7 mouse cellular contexts compared by ENCODE assay signal in genomic region chr6:124930754-124931524, GRCm38 (mm10). TPM values are rescaled to one million over a fixed set of nuclear protein-coding genes. Genes with fewer than 3 reads are reported as not detected.
A peak's percentile ranks its signal among the peaks of the same experiment; 100 is the strongest.
DNase-seq lines count a peak whose midpoint lies in the region; ATAC-seq lines count a peak whose summit lies in the region.

Gene Mlf2, plus strand, starts transcription at chr6:124931386.

- no peaks in the 10 kb centered on the region for H3K27me3 ChIP-seq in intestine, embryonic 15.5 days (replicated peaks)
- H3K27me3 ChIP-seq in midbrain, embryonic 10.5 days (ENCODE audit: low read depth, poor library complexity, severe bottlenecking), result no peaks in the 10 kb centered on the region

- DNase-seq in adrenal gland, adult 18-20 months (ENCODE audit: low spot score in 2 of 2), result peak; percentile 99
- DNase-seq in embryo, embryonic 11 days, result peak; percentile 100
- DNase-seq in gastrocnemius, postnatal 36 days, result peak; percentile 99 to 100
- DNase-seq in left cerebral cortex, postnatal 25 days (ENCODE audit: low spot score in 2 of 2), result peak; percentile 97 to 99
- peak; percentile 99 for DNase-seq in midbrain, embryonic 10.5 days (ENCODE audit: low spot score)
- peak; percentile 99 for DNase-seq in right cerebral cortex, postnatal 4 days

- peak within 1 kb of the TSS; percentile 68 for H3K4me3 ChIP-seq in intestine, embryonic 15.5 days (replicated peaks)
- H3K4me3 ChIP-seq in midbrain, embryonic 10.5 days, result peak within 1 kb of the TSS; percentile 98

- peak within 1 kb of the TSS; percentile 78 for H3K4me2 ChIP-seq in intestine, embryonic 15.5 days (replicated peaks)

- WGBS in intestine, embryonic 15.5 days, result under 1% methylated on average over 51 of the region's 64 CpGs
- under 1% methylated on average over 59 of the region's 64 CpGs for WGBS in midbrain, embryonic 10.5 days

- H3K27ac ChIP-seq in intestine, embryonic 15.5 days, result peak within 1 kb of the TSS; percentile 95
- H3K27ac ChIP-seq in midbrain, embryonic 10.5 days (replicated peaks), result peak within 1 kb of the TSS; percentile 95

- H3K9me3 ChIP-seq in intestine, embryonic 15.5 days, result no peaks in the 10 kb centered on the region
- no peaks in the 10 kb centered on the region for H3K9me3 ChIP-seq in midbrain, embryonic 10.5 days (replicated peaks)

- ATAC-seq in intestine, embryonic 15.5 days, result peak; percentile 94

- intact Hi-C loops in gastrocnemius, postnatal 36 days (cut with DNase I), result loop anchor here (1.0 kb wide), 2 partner anchors 14 to 27 kb away; no protein-coding TSS in a partner anchor
- intact Hi-C loops in left cerebral cortex, postnatal 25 days (cut with DNase I), result loop anchor here (1.0 to 5.0 kb wide), 5 partner anchors 13 to 76 kb away; partner anchors contain the start of genes P3h3 and Zfp384

- H3K9ac ChIP-seq in intestine, embryonic 15.5 days, result peak within 1 kb of the TSS; percentile 80

- peaks cover 24% of the 10 kb centered on the region for H3K4me1 ChIP-seq in intestine, embryonic 15.5 days (replicated peaks)
- peaks cover 31% of the 10 kb centered on the region for H3K4me1 ChIP-seq in midbrain, embryonic 10.5 days

- peaks cover 9% of the 10 kb centered on the region for H3K36me3 ChIP-seq in intestine, embryonic 15.5 days
- peaks cover 39% of the 10 kb centered on the region for H3K36me3 ChIP-seq in midbrain, embryonic 10.5 days

RNA-seq across cellular contexts. Expression of gene Mlf2, which starts in this region (rescaled TPM):
- 100 to 1,000 TPM; 298 to 321 TPM for total RNA-seq in adrenal gland, adult 18-20 months (2021)
- total RNA-seq in gastrocnemius, postnatal 36 days (2021), result 100 to 1,000 TPM; 201 to 209 TPM
- polyA plus RNA-seq in intestine, embryonic 15.5 days (2015; fragmentation: Nextera tagmentation; extraction: Ambion mirVana), result 336 and 340 TPM in 2 replicates
- 100 to 1,000 TPM; 648 to 675 TPM for total RNA-seq in left cerebral cortex, postnatal 25 days (2021)
- polyA plus RNA-seq in midbrain, embryonic 10.5 days (2016; fragmentation: Nextera tagmentation; extraction: Ambion mirVana), result 428 and 435 TPM in 2 replicates

Comparison
In these comparisons a context has a peak if more than half of its experiments do, and no peak if none do; other contexts are left out.
1. Peak in every context shown above with its lines: DNase-seq, ATAC-seq, H3K4me3 ChIP-seq and H3K27ac ChIP-seq.